Mouse (Mus musculus) bone marrow macrophage, adult 2 months (primary cell): ENCODE data around the gene Ripor1.

Experiments used
- CTCF ChIP-seq: IDR thresholded peaks from 2 replicates; pipeline ENCODE4 v1.5.1; 2012; ENCODE audit warnings: low read depth, mild to moderate bottlenecking, low read length, moderate library complexity
- POLR2A ChIP-seq: IDR thresholded peaks from 2 replicates; pipeline ENCODE4 v1.6.1; 2012; ENCODE audit warnings: mild to moderate bottlenecking, low read depth, low read length, borderline replicate concordance

DNA sequence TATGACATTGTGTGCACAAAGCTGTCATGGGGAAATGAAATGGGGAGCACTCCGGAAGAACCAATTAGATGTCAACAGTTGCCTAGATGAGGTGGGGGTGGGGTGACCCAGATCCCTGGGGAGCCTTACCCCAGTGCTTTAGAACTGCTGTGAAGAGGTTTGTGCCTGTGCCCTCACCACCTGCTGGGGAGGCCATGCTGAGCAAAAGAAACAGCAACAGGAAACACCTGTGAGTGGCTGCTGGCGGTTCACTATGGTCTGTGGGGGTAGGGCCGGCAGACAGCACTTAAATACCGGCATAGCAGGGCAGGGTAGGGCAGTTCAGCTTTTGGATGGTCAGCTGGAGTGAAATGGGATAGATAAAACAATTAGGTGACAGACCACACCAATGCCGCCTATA, 18.1 kb downstream of the Ripor1 start:
- TF ChIP-seq POLR2A, result no peak
- no peak for TF ChIP-seq CTCF
